Mouse (Mus musculus) intestine, postnatal 0 days (tissue): ENCODE results near the gene Flt3l. TPM values are rescaled to one million over a fixed set of nuclear protein-coding genes. Genes with fewer than 3 reads are reported as not detected.
"Not testable (repeated sequence)": the region's sequence is repeated elsewhere in the genome, so short reads cannot be mapped to it uniquely, and the experiment has no call there.

Experiments
- ATAC-seq: fragments of 200-750 bp; cut with Nextera tagmentation; 2 replicates; pipeline ENCODE4 v1.8.0; 2017; ENCODE audit warnings: mild to moderate bottlenecking, moderate TSS enrichment, moderate library complexity
- H3K27ac ChIP-seq: fragments of 300-500 bp; sonication (generic); 2 replicates; pipeline ENCODE4 v1.5.1; 2014; ENCODE audit warnings: mild to moderate bottlenecking, low read depth, low read length, moderate library complexity
- H3K27me3 ChIP-seq: fragments of 300-500 bp; sonication (generic); replicated peaks from 2 replicates; pipeline ENCODE4 v1.6.1; 2014; ENCODE audit warnings: low read length, mixed read lengths; ENCODE audit not compliant: control insufficient read depth, insufficient read depth
- H3K36me3 ChIP-seq: fragments of 300-500 bp; sonication (generic); 2 replicates; pipeline ENCODE4 v1.6.1; 2014; ENCODE audit warnings: mild to moderate bottlenecking, moderate library complexity; ENCODE audit not compliant: control insufficient read depth, insufficient read depth
- H3K4me1 ChIP-seq: fragments of 300-500 bp; sonication (generic); replicated peaks from 2 replicates; pipeline ENCODE4 v1.6.1; 2014; ENCODE audit warnings: antibody characterized with exemption, low read length, mixed read lengths; ENCODE audit not compliant: control insufficient read depth, insufficient read depth
- H3K4me2 ChIP-seq: fragments of 300-500 bp; sonication (generic); replicated peaks from 2 replicates; pipeline ENCODE4 v1.6.1; 2014; ENCODE audit warnings: low read depth, mild to moderate bottlenecking, moderate library complexity
- H3K4me3 ChIP-seq: fragments of 300-500 bp; sonication (generic); 2 replicates; pipeline ENCODE4 v1.5.1; 2014; ENCODE audit warnings: low read depth, low read length
- H3K9ac ChIP-seq: fragments of 300-500 bp; sonication (generic); 2 replicates; pipeline ENCODE4 v1.6.1; 2014; ENCODE audit warnings: mild to moderate bottlenecking, low read depth, low read length
- H3K9me3 ChIP-seq: fragments of 300-500 bp; sonication (generic); 2 replicates; pipeline ENCODE4 v1.6.1; 2016; ENCODE audit warnings: mixed run types; ENCODE audit not compliant: control insufficient read depth
- CTCF ChIP-seq: sonication (generic); IDR thresholded peaks from 2 replicates; pipeline ENCODE4 v1.5.1; 2016; ENCODE audit warnings: low read depth, mild to moderate bottlenecking, control low read depth, antibody characterized with exemption, moderate library complexity
- WGBS: fragments of 180-500 bp; shearing (Covaris S2); extraction: QIAGEN DNeasy Blood & Tissue Kit; methylation state at CpG from one replicate; pipeline ENCODE4 v1.1.7; 2014; 5-methylcytosine and 5-hydroxymethylcytosine counted together
- polyA plus RNA-seq: library from polyadenylated mRNA; unstranded; fragments of >200 nt; fragmentation: Nextera tagmentation; extraction: Ambion mirVana; gene quantifications from 2 replicates; pipeline ENCODE4 v1.2.1, GENCODE M21; 2015

The Flt3l gene
- polyA plus RNA-seq, 1 experiment from 2014 or later = 2.7 TPM

DNA sequence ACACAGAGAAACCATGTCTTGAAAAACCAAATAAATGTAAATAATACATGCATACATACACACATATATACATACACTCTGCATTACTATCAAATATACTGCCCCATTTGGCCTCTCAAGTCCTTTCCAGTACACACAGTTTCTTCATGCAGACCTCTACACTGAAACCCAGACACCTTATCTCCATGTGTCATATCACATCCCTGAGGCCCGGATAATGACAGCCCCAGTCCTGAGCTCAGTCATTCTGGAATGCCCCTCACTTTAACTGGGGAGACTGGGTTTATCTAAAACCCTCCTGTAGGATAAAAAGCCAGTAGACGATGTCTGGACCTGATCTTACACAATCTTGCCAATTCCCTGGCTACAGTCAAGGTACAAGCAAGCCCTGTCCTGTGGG lies 22.8 kb downstream of the Flt3l start:
- Histone ChIP-seq H3K9ac (no peak overlapping the region), H3K27ac (peak overlapping the region; percentile 80)
- ATAC-seq = peak; percentile 28; the same call in 1 of the 2 replicates

DNA sequence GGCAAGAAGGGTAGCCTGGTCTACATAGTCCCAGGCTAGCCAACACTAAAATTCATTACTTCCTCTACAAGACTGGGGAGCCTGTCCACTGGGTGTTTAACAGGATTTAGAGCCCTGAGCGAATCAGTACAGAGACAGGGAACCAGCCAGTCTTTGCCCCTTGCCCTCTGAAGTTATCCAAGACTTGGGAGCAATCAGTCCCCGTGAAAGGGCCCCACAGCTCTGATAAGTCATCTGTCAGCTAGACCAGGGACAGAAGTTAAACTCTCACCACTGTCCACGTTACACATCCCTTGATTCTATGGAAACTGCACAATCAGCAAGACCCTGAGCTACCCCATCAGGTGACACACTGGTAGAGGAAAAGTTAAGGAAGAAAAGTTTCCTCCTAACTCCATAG lies 23.7 kb downstream of the Flt3l start:
- Histone ChIP-seq H3K9ac (no peak overlapping the region), H3K27me3 (no peaks in the 10 kb centered on the region), H3K36me3 (no peaks in the 10 kb centered on the region; the same call in 1 of the 2 replicates), H3K9me3 (no peaks in the 10 kb centered on the region), H3K4me1 (no peaks in the 10 kb centered on the region), H3K4me2 (no peak overlapping the region), H3K27ac (peak overlapping the region; percentile 80), H3K4me3 (no peak overlapping the region)
- no peak for TF ChIP-seq CTCF
- ATAC-seq = peak; percentile 83
- 21% methylated on average over 3 of the region's 3 CpGs for WGBS

More for the DNA sequence above, 22.8 kb downstream of the Flt3l start:
- no peak overlapping the region for H3K4me3 ChIP-seq
- no peak for TF ChIP-seq CTCF
- H3K4me2 ChIP-seq = no peak overlapping the region
- H3K4me1 ChIP-seq = no peaks in the 10 kb centered on the region
- 30% methylated on average over 2 of the region's 2 CpGs for WGBS
- no peaks in the 10 kb centered on the region for H3K27me3 ChIP-seq
- no peaks in the 10 kb centered on the region; the same call in 1 of the 2 replicates for H3K36me3 ChIP-seq
- no peaks in the 10 kb centered on the region for H3K9me3 ChIP-seq

DNA sequence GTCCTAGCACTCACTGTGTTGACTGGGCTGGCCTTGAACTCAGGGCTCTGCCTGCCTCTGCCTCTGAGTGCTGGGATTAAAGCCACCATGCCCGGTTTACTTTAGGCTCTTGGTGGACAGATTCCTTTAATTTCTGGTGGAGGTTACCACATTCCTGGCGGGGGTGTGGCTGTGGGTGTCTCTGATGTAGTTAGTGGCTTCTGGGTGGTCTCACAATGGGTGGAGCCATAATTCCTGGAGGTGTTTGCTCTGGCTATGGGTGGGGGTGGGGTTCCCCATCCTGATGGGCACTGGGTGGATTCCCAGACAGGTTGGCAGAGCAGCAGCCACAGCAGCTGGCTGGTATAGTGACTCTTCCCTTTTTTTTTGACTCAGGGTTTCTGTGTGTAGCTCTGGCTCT lies 24.3 kb downstream of the Flt3l start:
- Histone ChIP-seq H3K27ac (peak overlapping the region; percentile 61), H3K4me1 (no peaks in the 10 kb centered on the region), H3K9me3 (no peaks in the 10 kb centered on the region), H3K9ac (no peak overlapping the region), H3K4me3 (no peak overlapping the region), H3K36me3 (no peaks in the 10 kb centered on the region), H3K27me3 (no peaks in the 10 kb centered on the region), H3K4me2 (no peak overlapping the region)
- WGBS = 60% methylated on average over 2 of the region's 2 CpGs
- no peak for ATAC-seq
- TF ChIP-seq CTCF = no peak

DNA sequence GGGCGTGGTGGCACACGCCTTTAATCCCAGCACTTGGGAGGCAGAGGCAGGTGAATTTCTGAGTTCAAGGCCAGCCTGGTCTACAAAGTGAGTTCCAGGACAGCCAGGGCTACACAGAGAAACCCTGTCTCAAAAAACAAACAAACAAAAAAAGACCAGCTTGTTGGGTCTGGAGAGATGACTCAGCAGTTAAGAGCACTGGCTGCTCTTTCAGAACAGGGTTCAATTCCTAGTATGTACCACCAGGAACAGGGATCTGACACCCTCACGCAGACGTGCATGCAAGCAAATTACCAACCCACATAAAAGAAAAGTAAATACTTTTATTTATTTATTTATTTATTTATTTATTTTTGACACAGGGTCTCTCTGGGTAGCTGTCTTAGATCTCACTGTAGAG lies 26.1 kb downstream of the Flt3l start:
- H3K4me3 ChIP-seq, H3K9ac ChIP-seq, H3K27me3 ChIP-seq, H3K4me2 ChIP-seq, H3K27ac ChIP-seq, ATAC-seq, H3K9me3 ChIP-seq, H3K36me3 ChIP-seq, H3K4me1 ChIP-seq: not testable (repeated sequence)
- WGBS = 85% methylated on average over 4 of the region's 4 CpGs

DNA sequence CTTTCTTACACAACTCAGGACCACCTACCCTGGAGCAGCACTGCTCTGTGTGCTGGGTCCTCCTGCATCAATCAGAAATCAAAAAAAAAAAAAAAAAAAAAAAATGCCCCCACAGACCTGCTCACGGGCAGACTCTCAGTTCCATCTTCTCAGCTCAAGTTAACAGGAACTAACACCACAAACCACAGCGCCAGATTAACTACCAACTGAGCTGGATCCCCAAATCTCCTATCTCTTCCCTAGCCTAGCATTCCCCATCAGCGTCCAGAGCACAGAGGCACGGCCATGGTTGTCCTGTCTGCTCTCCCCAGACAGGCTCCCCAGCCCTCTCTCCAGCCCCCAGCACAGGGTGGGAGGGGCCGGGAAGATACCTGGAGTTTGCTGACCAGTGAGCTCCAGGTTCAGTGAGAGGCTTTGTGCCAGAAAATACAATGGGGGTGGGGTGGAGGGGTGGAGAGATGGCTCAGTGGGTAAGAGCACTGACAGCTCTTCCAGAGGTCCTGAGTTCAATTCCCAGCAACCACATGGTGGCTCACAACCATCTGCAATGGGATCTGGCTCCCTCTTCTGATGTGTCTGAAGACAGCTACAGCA lies 29.1 kb downstream of the Flt3l start:
- no peak for TF ChIP-seq CTCF
- H3K9me3 ChIP-seq = no peaks in the 10 kb centered on the region
- WGBS = 79% methylated on average over 5 of the region's 5 CpGs
- H3K4me3 ChIP-seq = no peak overlapping the region
- peaks cover 7% of the 10 kb centered on the region; the same call in 1 of the 2 replicates for H3K36me3 ChIP-seq
- H3K9ac ChIP-seq = no peak overlapping the region
- H3K27me3 ChIP-seq = no peaks in the 10 kb centered on the region
- H3K27ac ChIP-seq = no peak overlapping the region; the same call in 1 of the 2 replicates
- H3K4me2 ChIP-seq = no peak overlapping the region
- H3K4me1 ChIP-seq = no peaks in the 10 kb centered on the region; the same call in 1 of the 2 replicates
- ATAC-seq = no peak

DNA sequence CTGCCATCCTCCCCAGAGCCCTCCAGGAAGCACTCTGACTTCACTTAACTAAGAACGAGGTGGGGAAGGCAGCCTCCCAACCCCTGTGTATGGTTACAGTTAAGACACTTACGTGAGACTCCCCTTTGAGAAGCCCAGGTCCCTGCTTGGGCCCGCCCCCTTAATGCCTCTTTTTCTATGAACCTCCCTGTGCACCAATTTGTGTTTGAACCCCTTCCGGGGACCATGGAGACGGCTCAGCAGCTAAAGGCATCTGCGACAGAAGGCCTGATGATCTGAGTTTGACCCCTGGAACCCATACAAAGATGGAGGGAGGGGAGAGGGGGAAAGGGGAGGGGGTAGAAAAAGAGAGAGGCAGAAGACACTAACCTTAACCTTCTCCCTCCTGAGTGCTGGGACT lies 29.8 kb downstream of the Flt3l start:
- Histone ChIP-seq H3K9ac (no peak overlapping the region), H3K4me3 (no peak overlapping the region), H3K27ac (peak overlapping the region; percentile 77; the same call in 1 of the 2 replicates), H3K4me2 (no peak overlapping the region), H3K4me1 (no peaks in the 10 kb centered on the region; the same call in none of the 2 replicates), H3K36me3 (peaks cover 14% of the 10 kb centered on the region; the same call in 1 of the 2 replicates), H3K9me3 (no peaks in the 10 kb centered on the region), H3K27me3 (no peaks in the 10 kb centered on the region)
- ATAC-seq = no peak
- WGBS = 63% methylated on average over 6 of the region's 6 CpGs
- no peak for TF ChIP-seq CTCF
